ENCODE assay signal across 8 mouse cellular contexts in genomic region chrX:101733828-101734319, GRCm38 (mm10). TPM values are rescaled to one million over a fixed set of nuclear protein-coding genes. Genes with fewer than 3 reads are reported as not detected.
DNase-seq lines count a peak whose midpoint lies in the region; ATAC-seq lines count a peak whose summit lies in the region.

Cxcr3 (minus strand) TSS chrX:101734269.

- H3K9me3 ChIP-seq in embryonic facial prominence, embryonic 15.5 days (replicated peaks), result no peaks in the 10 kb centered on the region
- no peaks in the 10 kb centered on the region for H3K9me3 ChIP-seq in liver, embryonic 15.5 days (replicated peaks)
- H3K9me3 ChIP-seq in intestine, embryonic 15.5 days, result no peaks in the 10 kb centered on the region

- no peak within 1 kb of the TSS for H3K4me2 ChIP-seq in embryonic facial prominence, embryonic 15.5 days (replicated peaks)
- H3K4me2 ChIP-seq in liver, embryonic 15.5 days, result peak within 1 kb of the TSS; percentile 29; the same call in 1 of the 2 replicates
- H3K4me2 ChIP-seq in intestine, embryonic 15.5 days (replicated peaks), result no peak within 1 kb of the TSS

- H3K4me3 ChIP-seq in embryonic facial prominence, embryonic 15.5 days (replicated peaks), result no peak within 1 kb of the TSS
- no peak within 1 kb of the TSS for H3K4me3 ChIP-seq in liver, embryonic 15.5 days (replicated peaks)
- H3K4me3 ChIP-seq in intestine, embryonic 15.5 days (replicated peaks), result no peak within 1 kb of the TSS

- WGBS in embryonic facial prominence, embryonic 15.5 days, result 36% methylated on average over 11 of the region's 11 CpGs
- 31% methylated on average over 11 of the region's 11 CpGs for WGBS in liver, embryonic 15.5 days (ENCODE audit: insufficient replicate concordance)
- WGBS in intestine, embryonic 15.5 days, result 63% methylated on average over 11 of the region's 11 CpGs

- DNase-seq in layer of hippocampus, adult 11-12 months (ENCODE audit: low spot score), result peak; percentile 32
- DNase-seq in layer of hippocampus, adult 18-20 months (ENCODE audit: low spot score in 2 of 2), result no peak
- DNase-seq in T-cell, adult 2 months (ENCODE audit: low spot score), result peak; percentile 45
- peak; percentile 4 for DNase-seq in skeletal muscle tissue, adult 2 months (ENCODE audit: low read depth, low spot score)
- DNase-seq in neural tube, embryonic 10.5 days (ENCODE audit: extremely low spot score, low spot score), result no peak

- H3K4me1 ChIP-seq in embryonic facial prominence, embryonic 15.5 days, result 0 out of 2 replicates have a peak, but pooled peaks cover 3% of the 10 kb centered on the region
- no peaks in the 10 kb centered on the region for H3K4me1 ChIP-seq in liver, embryonic 15.5 days (replicated peaks)
- no peaks in the 10 kb centered on the region for H3K4me1 ChIP-seq in intestine, embryonic 15.5 days (replicated peaks)

- H3K27me3 ChIP-seq in embryonic facial prominence, embryonic 15.5 days, result peaks cover 20% of the 10 kb centered on the region
- H3K27me3 ChIP-seq in liver, embryonic 15.5 days, result peaks cover 6% of the 10 kb centered on the region
- no peaks in the 10 kb centered on the region; the same call in 1 of the 2 replicates for H3K27me3 ChIP-seq in intestine, embryonic 15.5 days (replicated peaks)

- ATAC-seq in embryonic facial prominence, embryonic 15.5 days (ENCODE audit: insufficient number of reproducible peaks, low FRiP score, low TSS enrichment, low read depth), result peak; percentile 57
- no peak for ATAC-seq in liver, embryonic 15.5 days (ENCODE audit: insufficient read depth)
- no peak for ATAC-seq in intestine, embryonic 15.5 days

- H3K36me3 ChIP-seq in embryonic facial prominence, embryonic 15.5 days, result no peaks in the 10 kb centered on the region
- H3K36me3 ChIP-seq in liver, embryonic 15.5 days (replicated peaks), result no peaks in the 10 kb centered on the region
- no peaks in the 10 kb centered on the region for H3K36me3 ChIP-seq in intestine, embryonic 15.5 days

- H3K27ac ChIP-seq in embryonic facial prominence, embryonic 15.5 days (replicated peaks), result no peak within 1 kb of the TSS
- no peak within 1 kb of the TSS for H3K27ac ChIP-seq in liver, embryonic 15.5 days (replicated peaks)
- H3K27ac ChIP-seq in intestine, embryonic 15.5 days, result no peak within 1 kb of the TSS

- no peak within 1 kb of the TSS for H3K9ac ChIP-seq in embryonic facial prominence, embryonic 15.5 days
- no peak within 1 kb of the TSS for H3K9ac ChIP-seq in liver, embryonic 15.5 days
- H3K9ac ChIP-seq in intestine, embryonic 15.5 days, result no peak within 1 kb of the TSS

RNA-seq across cellular contexts. Expression of gene Cxcr3, which starts in this region (rescaled TPM):
- not detected for total RNA-seq in layer of hippocampus, adult 18-20 months (2021)
- polyA plus RNA-seq in embryonic facial prominence, embryonic 15.5 days (2015; fragmentation: Nextera tagmentation; extraction: Ambion mirVana), result 0.43 and 0.52 TPM in 2 replicates
- 0.33 and 0.43 TPM in 2 replicates for polyA plus RNA-seq in liver, embryonic 15.5 days (2015; fragmentation: Nextera tagmentation; extraction: Ambion mirVana)
- polyA plus RNA-seq in intestine, embryonic 15.5 days (2015; fragmentation: Nextera tagmentation; extraction: Ambion mirVana), result 0.49 and 0.63 TPM in 2 replicates

Comparison
In these comparisons a context has a peak if more than half of its experiments do, and no peak if none do; other contexts are left out.
1. DNase-seq: peak in layer of hippocampus, adult 11-12 months (single experiment), T-cell, adult 2 months (single experiment) and skeletal muscle tissue, adult 2 months (single experiment); none in layer of hippocampus, adult 18-20 months (0 of 2) and neural tube, embryonic 10.5 days (single experiment).
2. Peak in ATAC-seq in embryonic facial prominence, embryonic 15.5 days; RNA of the gene not detected or under 1 TPM.